Mouse (Mus musculus) embryo, embryonic 11 days (tissue): ENCODE measurements at regions not wholly inside any gene's neighbourhood (a gene's known extent, or its start where the extent isn't known, plus 50 kb on each side); places are given as distances from the start of the nearest gene placed in this dataset.

ENCODE experiments used
- DNase-seq: peaks from one replicate; pipeline ENCODE4 v3.0.0-alpha.2; 2015

- DNase-seq = no peak
Observed at GRCm38 (mm10) chr2:30717566-30718328, 85.7 kb downstream of the 1700001O22Rik start.

GRCm38 (mm10) chr2:30716580-30717565 is 86.6 kb downstream of the 1700001O22Rik start:
- DNase-seq = peak; percentile 85

DNA sequence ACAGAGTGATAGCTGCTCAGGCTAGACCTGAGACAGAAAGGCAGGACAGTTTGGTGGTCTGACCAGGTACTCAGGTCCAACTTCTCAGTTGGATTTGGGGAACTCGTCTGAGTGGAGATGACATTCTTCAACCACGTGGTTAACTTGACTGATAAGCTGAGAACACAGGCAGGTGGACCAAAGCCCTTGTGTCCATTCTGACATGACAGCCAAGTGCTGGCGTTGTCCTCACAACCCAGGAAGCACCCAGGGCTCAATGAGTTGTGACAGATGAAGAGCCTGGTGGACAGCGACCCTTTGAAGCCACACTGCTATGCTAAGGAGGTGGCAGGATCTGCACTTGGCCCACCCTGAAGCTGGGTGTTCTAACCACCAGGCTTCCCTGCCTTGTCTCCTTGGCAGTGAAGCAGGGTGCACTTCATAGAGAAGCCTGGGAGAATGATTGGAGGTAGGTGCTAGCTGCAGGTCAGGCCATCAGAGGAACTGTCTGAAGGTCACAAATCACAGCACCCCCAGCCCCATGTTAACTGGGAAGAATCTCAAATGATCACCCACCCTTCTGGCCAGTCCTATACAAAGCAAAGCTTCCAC is 87.6 kb downstream of the 1700001O22Rik start:
- no peak for DNase-seq

GRCm38 (mm10) chr2:30713535-30713934 is 89.9 kb downstream of the 1700001O22Rik start:
- no peak for DNase-seq

DNA sequence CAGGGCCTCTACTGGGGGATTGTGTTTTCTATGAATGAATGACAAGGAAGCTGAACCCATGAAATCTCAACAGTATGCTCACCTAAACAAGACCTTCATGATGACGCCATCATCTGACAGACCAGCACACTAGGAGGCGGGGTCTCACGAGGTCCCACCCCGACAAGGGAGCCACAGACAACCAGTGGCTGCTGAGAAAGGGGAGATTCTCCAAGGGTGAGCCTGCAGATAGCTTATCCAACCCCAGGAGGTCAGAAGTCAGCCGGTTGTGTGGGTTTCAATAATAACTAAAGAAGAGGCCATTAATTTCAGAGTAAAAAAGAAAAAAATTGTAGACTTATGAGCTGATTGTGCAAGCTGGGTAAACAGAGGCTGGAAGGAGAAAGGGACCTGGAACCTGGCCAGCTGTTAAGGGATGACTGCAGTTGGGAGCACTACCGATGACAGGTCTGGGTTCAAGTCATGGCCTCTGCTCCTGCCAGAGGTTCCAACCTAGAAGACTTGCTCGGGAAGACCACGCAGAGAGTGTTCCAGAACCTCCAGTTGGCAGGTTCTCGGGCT is 90.5 kb downstream of the 1700001O22Rik start:
- DNase-seq = no peak

- peak; percentile 87 for DNase-seq
Observed at GRCm38 (mm10) chr2:30711853-30712498, 91.5 kb downstream of the 1700001O22Rik start.

GRCm38 (mm10) chr2:30711476-30711852 is 92.0 kb downstream of the 1700001O22Rik start:
- no peak for DNase-seq

GRCm38 (mm10) chr2:30710895-30711294 is 92.6 kb downstream of the 1700001O22Rik start:
- DNase-seq = no peak

DNA sequence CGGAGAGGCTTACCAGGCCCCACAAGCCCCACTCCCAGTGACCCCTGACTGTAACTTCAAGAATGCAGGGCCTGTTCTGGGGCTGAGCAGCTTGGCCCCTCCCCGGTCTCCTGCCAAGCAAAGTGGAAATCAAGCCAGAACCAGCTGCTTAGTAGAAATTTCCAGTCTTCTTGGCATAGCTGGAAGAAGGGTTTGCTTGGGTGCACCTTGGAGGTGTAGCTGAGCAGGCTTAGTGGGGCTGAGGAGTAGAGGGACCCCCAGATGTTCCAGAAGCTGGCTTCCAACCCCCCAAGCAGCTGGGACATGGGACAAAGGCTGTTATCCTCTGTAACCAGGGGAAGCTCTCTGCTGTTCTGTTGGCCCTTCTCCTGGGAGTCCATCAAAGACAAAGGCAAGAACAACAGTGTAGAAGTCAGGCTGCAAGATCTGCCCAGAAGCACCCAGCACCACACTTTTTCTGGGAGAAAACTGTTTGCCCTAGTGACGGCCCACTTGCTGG is 94.0 kb downstream of the 1700001O22Rik start:
- peak; percentile 59 for DNase-seq

GRCm38 (mm10) chr2:30708762-30709385 is 94.6 kb downstream of the 1700001O22Rik start:
- no peak for DNase-seq

GRCm38 (mm10) chr2:30708001-30708683 is 95.3 kb downstream of the 1700001O22Rik start:
- DNase-seq = peak; percentile 87

DNA sequence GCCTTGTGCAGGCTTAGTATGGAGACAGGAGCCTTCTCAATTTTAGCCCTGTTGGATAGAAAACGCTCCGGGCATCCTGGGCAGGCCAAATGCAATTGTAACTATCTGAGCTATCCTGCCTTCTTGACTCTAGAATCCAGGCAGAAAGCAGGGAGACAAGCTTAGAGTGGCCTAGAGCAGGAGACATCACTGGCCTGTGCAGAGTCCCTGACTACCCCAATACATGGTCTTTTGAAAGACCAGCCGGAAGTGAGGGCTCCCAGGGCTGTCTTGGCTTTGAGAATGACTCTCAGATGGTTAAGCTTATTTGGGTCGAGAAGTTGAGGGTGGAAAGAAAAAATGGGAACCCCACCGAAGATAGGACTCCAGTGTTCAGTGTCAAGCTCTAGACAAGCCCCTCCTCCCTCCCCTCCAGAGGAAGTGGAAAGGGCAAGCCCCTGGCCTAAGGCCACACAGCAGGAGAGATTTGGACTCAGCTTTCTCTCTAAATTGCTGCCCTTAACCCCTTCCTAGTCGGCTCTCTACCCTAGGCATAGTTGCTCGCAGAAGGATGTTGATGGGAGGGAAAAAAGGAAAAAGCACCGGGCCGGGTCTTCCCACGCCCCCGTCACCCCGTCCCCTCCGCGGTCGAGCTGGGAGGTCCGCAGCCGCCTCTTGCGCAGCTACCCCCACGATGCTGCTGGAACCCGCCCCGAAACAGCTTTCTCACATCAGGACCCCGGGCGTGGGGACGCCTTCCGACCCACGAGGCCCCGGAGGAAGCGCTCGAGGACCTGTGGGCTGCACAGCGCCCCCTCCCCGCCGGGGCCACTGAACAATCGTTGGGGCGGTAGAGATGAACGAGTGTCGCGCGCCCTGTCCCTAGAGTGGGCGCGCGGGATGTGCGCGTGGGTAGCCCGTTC is 96.1 kb downstream of the 1700001O22Rik start:
- peak; percentile 87 for DNase-seq

GRCm38 (mm10) chr2:30706036-30706435 is 97.4 kb downstream of the 1700001O22Rik start:
- DNase-seq = no peak

- no peak for DNase-seq
Observed at GRCm38 (mm10) chr2:30703308-30703707, 100.2 kb downstream of the 1700001O22Rik start.

DNA sequence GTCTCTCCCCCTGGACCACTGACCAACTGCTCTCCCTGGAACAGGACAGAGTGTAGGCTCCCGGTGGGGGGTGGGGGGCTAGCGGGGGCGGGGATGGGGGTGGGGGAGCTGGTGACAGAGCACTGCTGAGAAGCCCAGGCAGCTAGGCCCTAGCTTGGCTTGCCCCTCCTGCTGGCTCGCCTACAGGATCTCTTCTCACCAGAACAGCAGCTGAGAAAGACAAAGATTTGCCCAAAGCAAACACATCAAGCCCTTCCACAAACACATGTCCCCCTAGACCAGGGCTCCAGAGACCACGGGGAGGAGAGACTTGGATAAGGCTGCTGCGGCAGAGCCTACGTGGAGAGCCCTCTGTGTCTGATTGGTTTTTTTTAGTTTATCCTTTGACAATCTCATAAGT is 100.8 kb downstream of the 1700001O22Rik start:
- DNase-seq = no peak

- no peak for DNase-seq
Observed at GRCm38 (mm10) chr2:30700890-30701289, 102.6 kb downstream of the 1700001O22Rik start.

DNA sequence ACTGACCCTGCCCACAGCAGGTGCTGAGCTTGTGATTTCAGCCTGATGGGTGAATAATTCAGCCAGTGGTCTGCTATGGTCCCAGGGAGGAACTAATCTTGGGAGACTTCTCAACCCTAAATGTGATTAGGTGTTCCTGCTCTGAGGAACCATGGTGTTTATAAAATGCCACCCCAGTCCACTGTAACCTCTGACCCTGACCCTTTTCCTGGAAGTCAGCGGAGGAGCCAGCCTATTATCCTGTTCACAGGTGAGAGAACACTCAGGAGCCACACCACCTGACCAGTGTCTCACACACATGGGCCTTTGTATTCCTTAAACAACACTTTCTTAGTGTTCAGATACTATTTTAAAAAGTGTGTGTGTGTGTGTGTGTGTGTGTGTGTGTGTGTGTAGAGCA is 103.0 kb downstream of the 1700001O22Rik start:
- DNase-seq = no peak

DNA sequence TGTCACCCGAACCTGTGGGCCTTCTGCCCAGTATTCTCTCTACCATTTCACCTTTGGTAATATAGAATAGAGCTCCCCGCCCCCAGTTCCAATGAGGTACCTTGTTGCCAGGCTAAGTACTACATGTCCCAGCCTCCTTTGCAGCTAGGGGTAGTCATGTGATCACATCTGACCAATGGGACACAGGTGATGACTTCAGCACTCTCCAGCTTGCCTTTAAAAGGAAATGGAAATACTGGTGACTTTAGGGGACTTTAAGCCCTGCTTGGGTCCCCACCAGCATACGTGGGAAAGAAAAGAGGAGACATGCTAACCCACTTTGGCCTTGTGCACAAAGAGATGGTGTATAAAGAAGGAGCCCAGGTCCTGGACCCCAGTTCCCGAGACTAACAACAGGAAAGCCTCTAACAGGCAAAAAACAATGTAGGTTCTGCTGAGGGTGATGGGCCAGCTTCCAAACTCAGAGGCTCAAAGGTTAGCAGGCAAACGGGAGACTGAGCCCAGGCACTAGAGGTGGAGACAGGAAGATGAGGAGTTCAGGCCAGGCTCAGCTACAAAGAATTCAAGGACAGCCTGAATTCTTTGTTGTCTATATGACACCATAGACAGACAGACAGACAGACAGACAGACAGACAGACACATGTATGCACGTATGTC is 103.5 kb downstream of the 1700001O22Rik start:
- DNase-seq = peak; percentile 83

GRCm38 (mm10) chr2:30698758-30699535 is 104.1 kb downstream of the Cstad start:
- no peak for DNase-seq
